Mouse (Mus musculus) MEL (cell line): ENCODE results near the gene Tmem130. TPM values are rescaled to one million over a fixed set of nuclear protein-coding genes. Genes with fewer than 3 reads are reported as not detected.

Experiments
- DNase-seq: peaks from one replicate; pipeline ENCODE4 v3.0.0; 2011; ENCODE audit warnings: low read depth, low spot score
- H3K27ac ChIP-seq: 2 replicates; pipeline ENCODE4 v1.5.1; 2012; ENCODE audit warnings: low read depth, mild to moderate bottlenecking, control low read depth, low read length, moderate library complexity; ENCODE audit not compliant: control insufficient read depth
- H3K27me3 ChIP-seq, 2 experiments: fragments of 150-350 bp in 1 of 2; sonication (generic) in 1 of 2; 2 replicates each; pipeline ENCODE4 v1.6.1; 2012; ENCODE audit warnings: low read length in 2 of 2, mild to moderate bottlenecking in 2 of 2, improper control_type of control experiment in 1 of 2, moderate library complexity in 1 of 2; ENCODE audit not compliant: insufficient read depth in 2 of 2, control insufficient read depth in 1 of 2
- H3K36me3 ChIP-seq, 2 experiments: 2 replicates each; pipeline ENCODE4 v1.6.1; 2012 to 2014; ENCODE audit warnings: low read length in 2 of 2, improper control_type of control experiment in 1 of 2, inconsistent platforms in 1 of 2, mild to moderate bottlenecking in 1 of 2; ENCODE audit not compliant: insufficient read depth in 2 of 2, control insufficient read depth in 1 of 2
- H3K4me1 ChIP-seq, 2 experiments: fragments of 150-350 bp in 1 of 2; sonication (generic) in 1 of 2; 2 replicates each; pipeline ENCODE4 v1.6.1; 2012; ENCODE audit warnings: low read length in 2 of 2, improper control_type of control experiment in 1 of 2, mild to moderate bottlenecking in 1 of 2; ENCODE audit not compliant: insufficient read depth in 2 of 2, control insufficient read depth in 1 of 2
- H3K4me3 ChIP-seq, 2 experiments: fragments of 150-350 bp in 1 of 2; sonication (generic) in 1 of 2; 2 replicates each; pipeline ENCODE4 v1.5.1; 2012; ENCODE audit warnings: low read depth in 2 of 2, low read length in 2 of 2, mild to moderate bottlenecking in 2 of 2, moderate library complexity in 2 of 2, control low read depth in 1 of 2, improper control_type of control experiment in 1 of 2; ENCODE audit not compliant: control insufficient read depth in 1 of 2, insufficient read depth in 1 of 2
- H3K79me2 ChIP-seq: 2 replicates; pipeline ENCODE4 v1.6.1; 2012; ENCODE audit warnings: mild to moderate bottlenecking, low read length, moderate library complexity; ENCODE audit not compliant: control insufficient read depth, poor library complexity, insufficient read depth
- H3K9ac ChIP-seq: 2 replicates; pipeline ENCODE4 v1.6.1; 2012; ENCODE audit warnings: low read depth, mild to moderate bottlenecking, control low read depth, low read length, moderate library complexity; ENCODE audit not compliant: control insufficient read depth, poor library complexity, severe bottlenecking
- H3K9me3 ChIP-seq: fragments of 150-350 bp; sonication (generic); replicated peaks from 2 replicates; pipeline ENCODE4 v1.6.1; 2012; ENCODE audit warnings: mild to moderate bottlenecking, low read length, improper control_type of control experiment, moderate library complexity; ENCODE audit not compliant: insufficient read depth
- BHLHE40 ChIP-seq: IDR thresholded peaks from 2 replicates; pipeline ENCODE4 v1.6.1; 2012; ENCODE audit warnings: low read depth, mild to moderate bottlenecking, inconsistent platforms, low read length, improper control_type of control experiment, borderline replicate concordance
- CHD1 ChIP-seq: IDR thresholded peaks from 2 replicates; pipeline ENCODE4 v1.6.1; 2012; ENCODE audit warnings: low read depth, mild to moderate bottlenecking, inconsistent platforms, low read length, improper control_type of control experiment
- CTCF ChIP-seq, 3 experiments: IDR thresholded peaks in 2 of 3; conservative IDR thresholded peaks in 1 of 3; 2 replicates each; pipeline ENCODE4 v1.5.1; 2011 to 2012; ENCODE audit warnings: low read length in 3 of 3, low read depth in 2 of 3, mild to moderate bottlenecking in 2 of 3, improper control_type of control experiment in 1 of 3, inconsistent platforms in 1 of 3, mixed read lengths in 1 of 3, moderate library complexity in 1 of 3; ENCODE audit not compliant: control insufficient read depth in 1 of 3, insufficient read depth in 1 of 3, poor library complexity in 1 of 3, severe bottlenecking in 1 of 3
- E2F4 ChIP-seq: IDR thresholded peaks from 2 replicates; pipeline ENCODE4 v1.6.1; 2011; ENCODE audit warnings: low read depth, low read length, improper control_type of control experiment, borderline replicate concordance
- ELF1 ChIP-seq: IDR thresholded peaks from 2 replicates; pipeline ENCODE4 v1.6.1; 2014; ENCODE audit warnings: low read depth, mild to moderate bottlenecking, inconsistent platforms, low read length, improper control_type of control experiment, moderate library complexity
- EP300 ChIP-seq, 2 experiments: IDR thresholded peaks; 2 replicates each; pipeline ENCODE4 v1.6.1; 2011; ENCODE audit warnings: improper control_type of control experiment in 2 of 2, low read length in 2 of 2, low read depth in 1 of 2, mild to moderate bottlenecking in 1 of 2
- ETS1 ChIP-seq: IDR thresholded peaks from 2 replicates; pipeline ENCODE4 v1.6.1; 2012; ENCODE audit warnings: low read depth, mild to moderate bottlenecking, inconsistent platforms, low read length, improper control_type of control experiment, moderate library complexity
- GATA1 ChIP-seq: IDR thresholded peaks from 2 replicates; pipeline ENCODE4 v1.6.1; 2011; ENCODE audit warnings: low read depth, low read length, improper control_type of control experiment
- HCFC1 ChIP-seq: IDR thresholded peaks from 2 replicates; pipeline ENCODE4 v1.6.1; 2012; ENCODE audit warnings: low read depth, mild to moderate bottlenecking, inconsistent platforms, low read length, improper control_type of control experiment, moderate library complexity
- JUND ChIP-seq: IDR thresholded peaks from 2 replicates; pipeline ENCODE4 v1.6.1; 2011; ENCODE audit warnings: low read depth, mild to moderate bottlenecking, improper control_type of control experiment, low read length
- MAX ChIP-seq: IDR thresholded peaks from 2 replicates; pipeline ENCODE4 v1.6.1; 2011; ENCODE audit warnings: low read length, improper control_type of control experiment
- MYC ChIP-seq: IDR thresholded peaks from 2 replicates; pipeline ENCODE4 v1.6.1; 2011; ENCODE audit warnings: low read depth, mild to moderate bottlenecking, low read length, improper control_type of control experiment, moderate library complexity
- NELFE ChIP-seq: IDR thresholded peaks from 2 replicates; pipeline ENCODE4 v1.6.1; 2011; ENCODE audit warnings: low read depth, low read length, improper control_type of control experiment
- POLR2A ChIP-seq, 2 experiments: IDR thresholded peaks; 2 replicates each; pipeline ENCODE4 v1.6.1; 2011 to 2012; ENCODE audit warnings: low read length in 2 of 2, mild to moderate bottlenecking in 2 of 2, control low read depth in 1 of 2, improper control_type of control experiment in 1 of 2, low read depth in 1 of 2, moderate library complexity in 1 of 2; ENCODE audit not compliant: control insufficient read depth in 1 of 2, insufficient read depth in 1 of 2, poor library complexity in 1 of 2
- POLR2AphosphoS2 ChIP-seq: IDR thresholded peaks from 2 replicates; pipeline ENCODE4 v1.6.1; 2011; ENCODE audit warnings: low read length, improper control_type of control experiment
- POLR2AphosphoS5 ChIP-seq: IDR thresholded peaks from 2 replicates; pipeline ENCODE4 v1.6.1; 2012; ENCODE audit warnings: low read depth, borderline replicate concordance, mild to moderate bottlenecking, inconsistent platforms, low read length, moderate library complexity, mixed read lengths
- RAD21 ChIP-seq: IDR thresholded peaks from 2 replicates; pipeline ENCODE4 v1.6.1; 2011; ENCODE audit warnings: mild to moderate bottlenecking, low read depth, low read length, improper control_type of control experiment
- RCOR1 ChIP-seq: IDR thresholded peaks from 2 replicates; pipeline ENCODE4 v1.6.1; 2012; ENCODE audit warnings: low read depth, mild to moderate bottlenecking, inconsistent platforms, low read length, improper control_type of control experiment
- SIN3A ChIP-seq: IDR thresholded peaks from 2 replicates; pipeline ENCODE4 v1.6.1; 2012; ENCODE audit warnings: low read length, improper control_type of control experiment, inconsistent platforms
- SMC3 ChIP-seq: IDR thresholded peaks from 2 replicates; pipeline ENCODE4 v1.6.1; 2011; ENCODE audit warnings: low read depth, low read length, improper control_type of control experiment
- TBP ChIP-seq: IDR thresholded peaks from 2 replicates; pipeline ENCODE4 v1.8.0; 2011; ENCODE audit warnings: low read depth, low read length, improper control_type of control experiment
- USF1 ChIP-seq: IDR thresholded peaks from 2 replicates; pipeline ENCODE4 v1.6.1; 2014; ENCODE audit warnings: low read depth, mild to moderate bottlenecking, inconsistent platforms, low read length, improper control_type of control experiment, moderate library complexity
- USF2 ChIP-seq, 2 experiments: IDR thresholded peaks; 2 replicates each; pipeline ENCODE4 v1.6.1; 2011 to 2012; ENCODE audit warnings: improper control_type of control experiment in 2 of 2, low read length in 2 of 2, borderline replicate concordance in 1 of 2, inconsistent platforms in 1 of 2, low read depth in 1 of 2, mild to moderate bottlenecking in 1 of 2; ENCODE audit not compliant: insufficient read depth in 1 of 2
- ZC3H11A ChIP-seq: IDR thresholded peaks from 2 replicates; pipeline ENCODE4 v1.6.1; 2012; ENCODE audit warnings: low read depth, mild to moderate bottlenecking, inconsistent platforms, low read length, improper control_type of control experiment
- ZKSCAN1 ChIP-seq: IDR thresholded peaks from 2 replicates; pipeline ENCODE4 v1.6.1; 2012; ENCODE audit warnings: low read depth, mild to moderate bottlenecking, inconsistent platforms, low read length, improper control_type of control experiment, moderate library complexity
- ZMIZ1 ChIP-seq: IDR thresholded peaks from 2 replicates; pipeline ENCODE4 v1.6.1; 2012; ENCODE audit warnings: low read depth, mild to moderate bottlenecking, inconsistent platforms, low read length, improper control_type of control experiment, moderate library complexity
- ZNF384 ChIP-seq: IDR thresholded peaks from 2 replicates; pipeline ENCODE4 v1.6.1; 2012; ENCODE audit warnings: low read depth, mild to moderate bottlenecking, inconsistent platforms, low read length, improper control_type of control experiment
- polyA plus RNA-seq, 2 experiments: library from polyadenylated mRNA; stranded (reverse) in 1 of 2; unstranded in 1 of 2; fragments of >175 nt in 1 of 2; fragments of >200 nt in 1 of 2; gene quantifications; 2 replicates each; pipeline versions ENCODE4 v1.2.1 to v1.2.4; 2012; ENCODE audit warnings: low replicate concordance in 2 of 2, low read depth in 1 of 2; ENCODE audit not compliant: insufficient read length in 2 of 2, insufficient read depth in 1 of 2, missing spikeins in 1 of 2
- total RNA-seq: library from RNA; depleted of rRNA; stranded (reverse); fragments of 300-350 nt; gene quantifications from 2 replicates; pipeline ENCODE4 v1.2.3, GENCODE M21; 2012

Gene Tmem130
- total and polyA plus RNA-seq, 3 experiments: 0.14 TPM; not detected in 2

- Histone ChIP-seq H3K4me3 (no peak overlapping the region), H3K79me2 (no peaks in the 10 kb centered on the region), H3K9ac (no peak overlapping the region), H3K9me3 (no peaks in the 10 kb centered on the region), H3K27me3 (no peaks in the 10 kb centered on the region), H3K4me1 (no peaks in the 10 kb centered on the region), H3K27ac (no peak overlapping the region), H3K36me3 (no peaks in the 10 kb centered on the region)
- DNase-seq: no peak
- TF ChIP-seq GATA1 (no peak), MYC (no peak), BHLHE40 (no peak), TBP (no peak), ZNF384 (no peak), RCOR1 (no peak), POLR2A (IDR thresholded peaks at IDR 0.05; ENCODE audit: control insufficient read depth in 1 of 2, insufficient read depth in 1 of 2, low read depth in 1 of 2, low read length in 2 of 2, poor library complexity in 1 of 2) (no peak), ZKSCAN1 (no peak), CTCF (IDR thresholded peaks at IDR 0.05 in 2 of 3, conservative IDR thresholded peaks at IDR 0.05 in 1 of 3; ENCODE audit: control insufficient read depth in 1 of 3, insufficient read depth in 1 of 3, low read depth in 2 of 3, low read length in 3 of 3, poor library complexity in 1 of 3, severe bottlenecking in 1 of 3) (no peak), POLR2AphosphoS5 (no peak)
Measured at GRCm38 (mm10) chr5:144737101-144737500, 24.5 kb downstream of the Tmem130 start.

DNA sequence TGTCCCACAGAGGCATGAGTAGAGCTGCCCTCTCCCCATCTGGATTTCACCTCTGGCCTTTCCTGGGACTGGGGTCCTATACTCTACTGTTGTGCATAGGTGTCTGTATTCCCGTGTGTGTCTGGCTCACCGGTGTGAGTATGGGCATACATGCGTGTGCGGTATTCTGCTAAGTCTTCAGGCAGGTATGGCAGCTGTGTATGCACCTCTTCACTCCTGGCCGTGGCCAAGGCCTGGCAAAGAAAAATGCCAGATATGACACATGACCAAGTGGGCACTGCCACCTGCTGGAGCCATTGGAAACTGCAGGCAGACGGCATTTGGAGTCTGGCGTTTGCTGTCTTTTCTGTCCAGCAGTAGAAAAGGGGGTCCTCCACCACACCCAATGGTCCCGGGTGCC, 26.7 kb downstream of the Tmem130 start:
- H3K27ac ChIP-seq: no peak overlapping the region
- no peaks in the 10 kb centered on the region for H3K79me2 ChIP-seq
- peak; percentile 62 for DNase-seq
- H3K36me3 ChIP-seq: no peaks in the 10 kb centered on the region
- TF ChIP-seq ZMIZ1 (no peak), ELF1 (no peak), USF1 (peak; percentile 75), SIN3A (no peak), CHD1 (no peak), E2F4 (no peak), MAX (peak; percentile 31; the same call in 1 of the 2 replicates), ZC3H11A (peak; percentile 63), NELFE (no peak), USF2 (IDR thresholded peaks at IDR 0.05; ENCODE audit: borderline replicate concordance in 1 of 2, insufficient read depth in 1 of 2, low read depth in 1 of 2, low read length in 2 of 2) (0 out of 4 replicates have a peak, but pooled peaks of 1 of the 2 experiments have one; percentile 23), ZNF384 (no peak), BHLHE40 (0 out of 2 replicates have a peak, but pooled peaks have one; percentile 38), ETS1 (no peak), POLR2A (IDR thresholded peaks at IDR 0.05; ENCODE audit: control insufficient read depth in 1 of 2, insufficient read depth in 1 of 2, low read depth in 1 of 2, low read length in 2 of 2, poor library complexity in 1 of 2) (no peak), POLR2AphosphoS2 (no peak), HCFC1 (no peak), RAD21 (peak; percentile 85), EP300 (IDR thresholded peaks at IDR 0.05; ENCODE audit: low read depth in 1 of 2, low read length in 2 of 2) (no peak), CTCF (IDR thresholded peaks at IDR 0.05 in 2 of 3, conservative IDR thresholded peaks at IDR 0.05 in 1 of 3; ENCODE audit: control insufficient read depth in 1 of 3, insufficient read depth in 1 of 3, low read depth in 2 of 3, low read length in 3 of 3, poor library complexity in 1 of 3, severe bottlenecking in 1 of 3) (peak; percentile 92 to 94 (median 93)), JUND (peak; percentile 36; the same call in 1 of the 2 replicates), TBP (no peak), SMC3 (peak; percentile 74)
- H3K4me1 ChIP-seq: no peaks in the 10 kb centered on the region
- no peak overlapping the region for H3K9ac ChIP-seq
- H3K9me3 ChIP-seq: no peaks in the 10 kb centered on the region
- no peak overlapping the region for H3K4me3 ChIP-seq
- no peaks in the 10 kb centered on the region for H3K27me3 ChIP-seq
